Mouse (Mus musculus): Measurements from ENCODE around the gene Ppm1l. TPM values are rescaled to one million over a fixed set of nuclear protein-coding genes. Genes with fewer than 3 reads are reported as not detected.

The Ppm1l gene
- total and polyA plus RNA-seq, 2 experiments from 2014 or later: 20.3 to 31.6 TPM

DNA sequence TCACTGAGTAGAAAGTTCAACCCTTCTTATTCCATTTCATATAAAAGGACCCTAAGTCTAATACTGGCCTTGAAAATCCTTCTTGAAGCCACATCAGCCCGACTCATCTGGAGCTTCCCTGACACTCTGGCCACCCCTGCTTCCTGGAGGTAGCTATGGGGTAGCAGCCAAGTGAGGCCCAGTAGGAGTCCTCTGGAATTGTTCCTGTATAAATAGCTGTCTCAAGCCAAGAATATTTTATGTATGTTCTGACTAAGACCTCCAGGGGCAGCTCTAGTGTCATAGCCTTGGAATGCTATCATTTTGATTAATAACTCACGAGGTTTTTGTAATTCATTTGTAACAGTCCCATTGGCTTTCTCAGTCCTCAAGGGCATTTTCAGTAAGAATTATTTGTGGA lies 169.1 kb downstream of the Ppm1l start:
- TF ChIP-seq CTCF (IDR thresholded peaks at IDR 0.05; ENCODE audit: low read depth): no peak
- Histone ChIP-seq H3K27ac (no peak overlapping the region), H3K27me3 (ENCODE audit: insufficient read depth, low read length) (no peaks in the 10 kb centered on the region), H3K36me3 (ENCODE audit: insufficient read depth, low read length) (no peaks in the 10 kb centered on the region), H3K9me3 (ENCODE audit: low read length) (no peaks in the 10 kb centered on the region), H3K4me1 (ENCODE audit: insufficient read depth, low read length) (no peaks in the 10 kb centered on the region), H3K4me3 (ENCODE audit: low read length) (no peak overlapping the region), H3K4me2 (ENCODE audit: low read depth, low read length) (no peak overlapping the region), H3K9ac (replicated peaks; ENCODE audit: low read length) (no peak overlapping the region)
- WGBS: 40% methylated on average over 2 of the region's 2 CpGs
- no peak for ATAC-seq
- DNase-seq (ENCODE audit: low spot score): no peak

DNA sequence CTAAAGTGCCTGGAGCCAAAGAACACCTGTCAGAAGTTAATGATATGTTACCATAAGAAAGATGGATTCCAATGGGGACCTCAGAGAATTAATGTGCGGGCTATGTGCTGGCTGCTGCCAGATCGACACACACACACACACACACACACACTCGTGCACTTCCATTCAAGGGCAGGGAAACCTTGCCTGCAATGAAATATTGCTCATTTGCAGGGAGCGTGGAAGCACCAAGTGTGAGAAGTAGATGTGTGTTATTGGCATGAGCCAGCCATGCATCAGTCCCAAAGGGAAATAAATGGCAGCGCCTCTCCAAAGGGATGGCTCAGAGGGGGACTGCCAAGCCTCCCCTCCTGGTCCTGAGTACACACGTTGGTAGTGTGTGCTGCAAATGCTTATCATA lies 170.8 kb downstream of the Ppm1l start:
- H3K27ac ChIP-seq: no peak overlapping the region
- no peaks in the 10 kb centered on the region for H3K27me3 ChIP-seq (ENCODE audit: insufficient read depth, low read length)
- 75% methylated on average over 6 of the region's 6 CpGs for WGBS
- no peak overlapping the region for H3K4me3 ChIP-seq (ENCODE audit: low read length)
- no peaks in the 10 kb centered on the region for H3K36me3 ChIP-seq (ENCODE audit: insufficient read depth, low read length)
- H3K4me2 ChIP-seq (ENCODE audit: low read depth, low read length): no peak overlapping the region
- no peaks in the 10 kb centered on the region for H3K9me3 ChIP-seq (ENCODE audit: low read length)
- no peak for ATAC-seq
- no peak for DNase-seq (ENCODE audit: low spot score)
- no peak overlapping the region for H3K9ac ChIP-seq (replicated peaks; ENCODE audit: low read length)
- H3K4me1 ChIP-seq (ENCODE audit: insufficient read depth, low read length): no peaks in the 10 kb centered on the region
- no peak for TF ChIP-seq CTCF (IDR thresholded peaks at IDR 0.05; ENCODE audit: low read depth)

DNA sequence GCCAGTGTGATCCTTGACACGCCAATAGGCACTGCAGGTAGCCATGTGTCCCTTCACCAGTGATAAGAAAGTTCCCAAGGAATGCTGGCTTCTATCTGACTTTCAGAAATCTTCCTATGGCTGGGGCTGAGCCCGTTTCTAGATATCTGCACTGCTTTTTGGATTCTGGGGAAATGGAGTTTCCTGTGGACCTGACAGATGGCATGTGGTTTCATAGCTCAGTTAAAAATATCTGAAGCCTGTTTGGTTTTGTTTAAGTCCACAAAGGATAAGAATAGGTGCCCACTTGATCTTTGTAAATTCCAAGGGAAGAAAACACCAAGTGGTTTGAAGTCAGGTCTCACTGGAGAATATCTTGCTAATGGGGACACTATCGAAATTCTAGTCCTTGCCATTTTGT lies 173.0 kb downstream of the Ppm1l start:
- H3K9ac ChIP-seq (replicated peaks; ENCODE audit: low read length): no peak overlapping the region
- H3K27me3 ChIP-seq (ENCODE audit: insufficient read depth, low read length): no peaks in the 10 kb centered on the region
- no peak overlapping the region for H3K27ac ChIP-seq
- H3K36me3 ChIP-seq (ENCODE audit: insufficient read depth, low read length): no peaks in the 10 kb centered on the region
- no peak overlapping the region for H3K4me2 ChIP-seq (ENCODE audit: low read depth, low read length)
- H3K4me3 ChIP-seq (ENCODE audit: low read length): no peak overlapping the region
- H3K9me3 ChIP-seq (ENCODE audit: low read length): no peaks in the 10 kb centered on the region
- TF ChIP-seq CTCF (IDR thresholded peaks at IDR 0.05; ENCODE audit: low read depth): no peak
- no peak for DNase-seq (ENCODE audit: low spot score)
- H3K4me1 ChIP-seq (ENCODE audit: insufficient read depth, low read length): no peaks in the 10 kb centered on the region
- WGBS: 81% methylated on average over 3 of the region's 3 CpGs
- no peak for ATAC-seq

DNA sequence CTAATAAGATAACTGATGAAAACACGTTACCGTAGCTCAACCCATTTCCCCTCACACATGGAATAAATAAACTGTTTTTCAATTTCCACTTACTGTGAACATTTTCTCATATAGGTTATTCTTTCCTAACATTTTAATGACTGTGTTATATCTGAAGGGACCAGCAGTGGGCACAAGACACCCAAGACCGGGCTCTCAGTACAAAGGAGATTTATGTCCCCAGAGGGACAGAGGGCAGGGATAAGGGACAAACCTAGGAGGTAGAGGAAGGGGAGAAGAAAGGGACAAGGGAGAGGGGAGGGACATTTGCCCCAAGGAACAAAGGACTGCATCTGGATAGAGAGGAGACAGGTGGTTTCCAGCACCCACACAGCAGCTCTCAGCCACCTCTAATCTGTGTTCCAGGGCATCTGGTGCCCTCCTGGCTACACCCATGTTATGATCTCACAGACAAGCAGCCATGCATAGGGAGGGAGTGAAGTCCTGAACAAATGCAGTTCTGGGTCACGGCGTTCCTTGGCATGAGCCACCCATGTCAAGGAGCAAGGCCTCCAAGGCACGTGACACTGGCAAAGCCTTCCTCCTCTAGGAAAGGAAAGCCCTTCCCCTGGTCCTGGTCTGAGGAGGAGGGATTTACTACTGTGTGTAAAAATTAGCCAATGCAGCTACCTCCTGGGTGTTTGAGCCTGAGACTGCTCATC lies 174.5 kb downstream of the Ppm1l start:
- Histone ChIP-seq H3K4me3 (ENCODE audit: low read length) (no peak overlapping the region), H3K4me2 (ENCODE audit: low read depth, low read length) (no peak overlapping the region), H3K36me3 (ENCODE audit: insufficient read depth, low read length) (no peaks in the 10 kb centered on the region), H3K27ac (no peak overlapping the region), H3K9me3 (ENCODE audit: low read length) (no peaks in the 10 kb centered on the region), H3K9ac (replicated peaks; ENCODE audit: low read length) (no peak overlapping the region), H3K27me3 (ENCODE audit: insufficient read depth, low read length) (no peaks in the 10 kb centered on the region), H3K4me1 (ENCODE audit: insufficient read depth, low read length) (no peaks in the 10 kb centered on the region)
- TF ChIP-seq CTCF (IDR thresholded peaks at IDR 0.05; ENCODE audit: low read depth): peak; percentile 28; the same call in 1 of the 2 replicates
- 83% methylated on average over 6 of the region's 6 CpGs for WGBS
- ATAC-seq (peak; percentile 24; the same call in 1 of the 2 replicates), DNase-seq (ENCODE audit: low spot score) (no peak)

GRCm38 (mm10) chr3:69494233-69495010 lies 177.8 kb downstream of the Ppm1l start:
- Histone ChIP-seq H3K4me3 (ENCODE audit: low read length) (no peak overlapping the region), H3K9me3 (ENCODE audit: low read length) (no peaks in the 10 kb centered on the region), H3K27ac (no peak overlapping the region), H3K36me3 (ENCODE audit: insufficient read depth, low read length) (no peaks in the 10 kb centered on the region), H3K4me1 (ENCODE audit: insufficient read depth, low read length) (no peaks in the 10 kb centered on the region), H3K4me2 (ENCODE audit: low read depth, low read length) (no peak overlapping the region), H3K9ac (replicated peaks; ENCODE audit: low read length) (no peak overlapping the region), H3K27me3 (ENCODE audit: insufficient read depth, low read length) (no peaks in the 10 kb centered on the region)
- WGBS: 56% methylated on average over 4 of the region's 4 CpGs
- ATAC-seq (no peak), DNase-seq (ENCODE audit: low spot score) (no peak)
- no peak for TF ChIP-seq CTCF (IDR thresholded peaks at IDR 0.05; ENCODE audit: low read depth)

DNA sequence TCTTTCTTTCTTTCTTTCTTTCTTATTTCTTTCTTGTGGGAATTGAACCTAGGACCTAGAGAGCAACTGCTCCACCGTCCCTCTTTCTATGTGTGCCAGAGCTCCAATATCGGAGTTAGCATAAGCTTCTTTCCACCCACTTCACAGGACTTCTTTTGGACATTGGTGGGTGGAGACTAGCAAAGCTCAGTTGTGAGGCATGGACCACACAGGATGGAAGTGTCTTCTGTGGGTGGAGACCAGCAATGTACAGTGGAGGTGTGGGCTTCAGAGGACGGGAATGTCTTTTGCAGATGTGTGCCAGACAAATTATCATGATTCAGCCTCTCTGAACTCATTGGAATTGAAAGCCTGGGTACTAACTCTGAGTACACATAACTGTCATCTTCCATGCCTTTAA lies 180.5 kb downstream of the Ppm1l start:
- DNase-seq (ENCODE audit: low spot score): no peak
- Histone ChIP-seq H3K4me1 (ENCODE audit: insufficient read depth, low read length) (no peaks in the 10 kb centered on the region), H3K36me3 (ENCODE audit: insufficient read depth, low read length) (no peaks in the 10 kb centered on the region), H3K27ac (no peak overlapping the region), H3K4me2 (ENCODE audit: low read depth, low read length) (no peak overlapping the region), H3K4me3 (ENCODE audit: low read length) (no peak overlapping the region), H3K9ac (replicated peaks; ENCODE audit: low read length) (no peak overlapping the region), H3K9me3 (ENCODE audit: low read length) (no peaks in the 10 kb centered on the region), H3K27me3 (ENCODE audit: insufficient read depth, low read length) (no peaks in the 10 kb centered on the region)
- WGBS: 87% methylated on average over 3 of the region's 3 CpGs
- ATAC-seq: no peak
- TF ChIP-seq CTCF (IDR thresholded peaks at IDR 0.05; ENCODE audit: low read depth): no peak

DNA sequence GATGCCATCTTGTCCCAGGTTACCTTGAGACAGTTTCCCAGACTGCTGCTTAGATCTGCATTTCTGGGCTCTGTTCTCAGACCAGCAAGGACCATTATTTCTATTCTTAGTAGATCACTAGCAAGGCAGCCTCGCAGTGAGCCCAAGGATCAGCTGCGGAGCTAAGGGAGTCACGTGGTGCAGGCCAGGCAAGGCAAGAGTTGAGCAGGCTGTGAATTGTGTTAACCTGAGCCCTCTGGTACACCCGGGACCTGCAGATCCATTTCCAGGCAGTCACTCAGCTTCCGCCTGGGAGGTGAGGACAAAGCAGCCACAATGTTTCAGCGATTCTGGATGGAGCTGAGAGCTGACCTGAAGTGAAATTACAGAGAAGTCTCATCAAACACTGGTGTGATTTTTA lies 185.3 kb downstream of the Ppm1l start:
- H3K9me3 ChIP-seq (ENCODE audit: low read length): no peaks in the 10 kb centered on the region
- no peaks in the 10 kb centered on the region for H3K27me3 ChIP-seq (ENCODE audit: insufficient read depth, low read length)
- H3K4me2 ChIP-seq (ENCODE audit: low read depth, low read length): no peak overlapping the region
- no peak overlapping the region for H3K4me3 ChIP-seq (ENCODE audit: low read length)
- no peak overlapping the region for H3K9ac ChIP-seq (replicated peaks; ENCODE audit: low read length)
- DNase-seq (ENCODE audit: low spot score) (no peak), ATAC-seq (no peak)
- no peak overlapping the region for H3K27ac ChIP-seq
- no peak for TF ChIP-seq CTCF (IDR thresholded peaks at IDR 0.05; ENCODE audit: low read depth)
- no peaks in the 10 kb centered on the region for H3K4me1 ChIP-seq (ENCODE audit: insufficient read depth, low read length)
- 28% methylated on average over 6 of the region's 6 CpGs for WGBS
- H3K36me3 ChIP-seq (ENCODE audit: insufficient read depth, low read length): no peaks in the 10 kb centered on the region
